Mouse (Mus musculus) midbrain, embryonic 10.5 days (tissue): Measurements from ENCODE around the gene Sema4c. TPM values are rescaled to one million over a fixed set of nuclear protein-coding genes. Genes with fewer than 3 reads are reported as not detected.

Source experiments
- DNase-seq: peaks from one replicate; pipeline ENCODE4 v3.0.0-alpha.2; 2017; ENCODE audit warnings: low spot score
- H3K27ac ChIP-seq: fragments of 300-500 bp; sonication (generic); replicated peaks from 2 replicates; pipeline ENCODE4 v1.5.1; 2016; ENCODE audit warnings: mild to moderate bottlenecking
- H3K27me3 ChIP-seq: fragments of 300-500 bp; sonication (generic); 2 replicates; pipeline ENCODE4 v1.6.1; 2016; ENCODE audit warnings: low read depth, mild to moderate bottlenecking; ENCODE audit not compliant: poor library complexity, severe bottlenecking
- H3K36me3 ChIP-seq: fragments of 300-500 bp; sonication (generic); 2 replicates; pipeline ENCODE4 v1.6.1; 2016; ENCODE audit warnings: mild to moderate bottlenecking, moderate library complexity
- H3K4me1 ChIP-seq: fragments of 300-500 bp; sonication (generic); 2 replicates; pipeline ENCODE4 v1.6.1; 2016
- H3K4me3 ChIP-seq: fragments of 300-500 bp; sonication (generic); 2 replicates; pipeline ENCODE4 v1.5.1; 2016; ENCODE audit warnings: mild to moderate bottlenecking, moderate library complexity
- H3K9me3 ChIP-seq: fragments of 300-500 bp; sonication (generic); replicated peaks from 2 replicates; pipeline ENCODE4 v1.6.1; 2016; ENCODE audit warnings: mild to moderate bottlenecking
- WGBS: fragments of 180-500 bp; shearing (Covaris S2); methylation state at CpG from one replicate; pipeline ENCODE4 v1.1.7; 2016; 5-methylcytosine and 5-hydroxymethylcytosine counted together
- polyA plus RNA-seq: library from polyadenylated mRNA; unstranded; fragments of >200 nt; fragmentation: Nextera tagmentation; extraction: Ambion mirVana; gene quantifications from 2 replicates; pipeline ENCODE4 v1.2.1, GENCODE M21; 2016

The Sema4c gene
- polyA plus RNA-seq, 1 experiment from 2014 or later = 20.8 TPM

- Histone ChIP-seq H3K27ac (no peak overlapping the region), H3K36me3 (peaks cover 34% of the 10 kb centered on the region), H3K9me3 (no peaks in the 10 kb centered on the region), H3K4me3 (no peak overlapping the region), H3K27me3 (no peaks in the 10 kb centered on the region), H3K4me1 (no peaks in the 10 kb centered on the region)
- no peak for DNase-seq
- WGBS = 89% methylated on average over 11 of the region's 11 CpGs
These were observed 22.4 kb downstream of the Sema4c start for GRCm38 (mm10) chr1:36535477-36536396.

DNA sequence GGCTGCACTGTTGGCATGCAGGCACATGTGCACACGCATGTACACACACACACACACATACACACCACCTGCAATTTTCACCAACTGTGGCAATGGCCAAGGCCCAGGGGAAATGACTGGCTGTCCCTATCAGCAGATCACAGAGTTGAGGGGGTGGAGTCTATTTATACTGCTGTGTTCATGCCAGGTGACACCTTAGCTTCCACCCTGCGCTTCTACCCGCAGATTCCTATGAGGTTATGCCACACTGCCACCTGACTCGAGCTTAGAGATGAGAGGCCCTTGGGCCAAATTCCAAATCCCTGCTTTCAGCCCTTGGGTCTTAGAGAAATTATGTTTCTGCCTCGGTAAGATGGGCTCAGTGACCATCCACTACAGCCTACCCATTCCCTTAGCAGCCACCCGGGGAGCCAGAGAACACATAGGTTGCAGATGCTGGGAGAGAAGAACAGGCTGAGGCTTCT, 23.5 kb downstream of the Sema4c start:
- 86% methylated on average over 6 of the region's 6 CpGs for WGBS
- Histone ChIP-seq H3K4me1 (no peaks in the 10 kb centered on the region), H3K27ac (no peak overlapping the region), H3K36me3 (peaks cover 29% of the 10 kb centered on the region), H3K4me3 (no peak overlapping the region), H3K9me3 (no peaks in the 10 kb centered on the region), H3K27me3 (no peaks in the 10 kb centered on the region)
- DNase-seq = no peak

- H3K27me3 ChIP-seq = no peaks in the 10 kb centered on the region
- 89% methylated on average over 6 of the region's 6 CpGs for whole genome bisulfite sequencing
- H3K27ac ChIP-seq = no peak overlapping the region; the same call in 1 of the 2 replicates
- no peak for DNase-seq
- H3K36me3 ChIP-seq = peaks cover 19% of the 10 kb centered on the region
- H3K4me1 ChIP-seq = peaks cover under 1% of the 10 kb centered on the region; the same call in 1 of the 2 replicates
- no peaks in the 10 kb centered on the region for H3K9me3 ChIP-seq
- no peak overlapping the region for H3K4me3 ChIP-seq
These were observed 24.6 kb downstream of the Sema4c start for GRCm38 (mm10) chr1:36533546-36533945.

GRCm38 (mm10) chr1:36531461-36531860, 26.7 kb downstream of the Sema4c start:
- 91% methylated on average over 12 of the region's 12 CpGs for WGBS

GRCm38 (mm10) chr1:36530962-36531361, 27.2 kb downstream of the Sema4c start:
- Histone ChIP-seq H3K27me3 (no peaks in the 10 kb centered on the region), H3K4me3 (no peak overlapping the region), H3K4me1 (peaks cover 5% of the 10 kb centered on the region; the same call in 1 of the 2 replicates), H3K27ac (no peak overlapping the region), H3K36me3 (peaks cover 32% of the 10 kb centered on the region), H3K9me3 (no peaks in the 10 kb centered on the region)
- 91% methylated on average over 7 of the region's 7 CpGs for WGBS
- no peak for DNase-seq

More at GRCm38 (mm10) chr1:36531461-36531860, 26.7 kb downstream of the Sema4c start:
- H3K4me3 ChIP-seq = no peak overlapping the region
- no peak overlapping the region for H3K27ac ChIP-seq
- no peaks in the 10 kb centered on the region for H3K27me3 ChIP-seq
- no peaks in the 10 kb centered on the region for H3K9me3 ChIP-seq
- peaks cover 5% of the 10 kb centered on the region; the same call in 1 of the 2 replicates for H3K4me1 ChIP-seq
- H3K36me3 ChIP-seq = peaks cover 27% of the 10 kb centered on the region
- DNase-seq = no peak

DNA sequence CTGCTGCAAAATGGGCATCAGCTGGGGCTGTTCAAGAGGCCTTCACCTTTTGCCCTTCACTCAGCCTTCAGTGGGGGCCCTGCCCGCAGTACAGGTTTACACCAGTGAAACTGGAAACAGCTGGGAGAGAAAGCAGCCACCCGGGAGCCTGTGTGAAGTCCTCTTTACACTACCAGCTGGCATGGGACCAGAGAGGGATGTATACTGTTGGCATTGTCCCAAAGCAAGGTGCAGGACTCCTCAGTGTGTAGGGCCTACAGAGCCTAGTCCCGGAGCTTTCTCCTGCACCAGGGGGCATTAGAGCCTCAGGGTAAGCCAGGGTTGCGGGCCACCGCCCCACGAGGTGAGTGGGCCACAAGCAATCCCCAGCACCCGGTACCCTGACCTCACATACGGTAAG, 27.7 kb downstream of the Sema4c start:
- Histone ChIP-seq H3K4me3 (no peak overlapping the region), H3K36me3 (peaks cover 36% of the 10 kb centered on the region), H3K4me1 (peaks cover 5% of the 10 kb centered on the region; the same call in 1 of the 2 replicates), H3K27me3 (no peaks in the 10 kb centered on the region), H3K9me3 (no peaks in the 10 kb centered on the region), H3K27ac (no peak overlapping the region)
- 89% methylated on average over 8 of the region's 8 CpGs for WGBS
- no peak for DNase-seq

GRCm38 (mm10) chr1:36529875-36530274, 28.3 kb downstream of the Sema4c start:
- peaks cover 43% of the 10 kb centered on the region for H3K36me3 ChIP-seq
- H3K27me3 ChIP-seq = no peaks in the 10 kb centered on the region
- peaks cover 5% of the 10 kb centered on the region; the same call in 1 of the 2 replicates for H3K4me1 ChIP-seq
- H3K4me3 ChIP-seq = no peak overlapping the region
- 92% methylated on average over 4 of the region's 4 CpGs for WGBS
- no peaks in the 10 kb centered on the region for H3K9me3 ChIP-seq
- DNase-seq = no peak
- H3K27ac ChIP-seq = no peak overlapping the region

DNA sequence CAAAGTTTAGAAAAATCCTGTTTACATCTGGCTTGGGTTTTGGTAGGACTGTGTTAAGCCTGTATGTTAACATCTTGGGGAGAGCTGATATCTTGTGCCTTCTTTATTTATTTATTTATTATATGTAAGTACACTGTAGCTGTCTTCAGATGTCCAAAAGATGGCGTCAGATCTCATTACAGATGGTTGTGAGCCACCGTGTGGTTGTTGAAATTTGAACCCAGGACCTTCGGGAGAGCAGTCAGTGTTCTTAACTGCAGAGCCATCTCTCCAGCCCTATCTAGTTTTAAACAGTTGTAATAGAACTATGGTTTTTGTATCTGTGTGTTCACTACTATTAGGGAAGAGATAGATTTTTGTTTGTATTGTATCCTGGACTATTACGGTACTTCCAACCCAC, 28.9 kb downstream of the Sema4c start:
- no peak overlapping the region for H3K27ac ChIP-seq
- 90% methylated on average over 4 of the region's 4 CpGs for WGBS
- H3K4me3 ChIP-seq = no peak overlapping the region
- DNase-seq = no peak
- H3K27me3 ChIP-seq = no peaks in the 10 kb centered on the region
- H3K9me3 ChIP-seq = no peaks in the 10 kb centered on the region
- H3K4me1 ChIP-seq = peaks cover 5% of the 10 kb centered on the region; the same call in 1 of the 2 replicates
- H3K36me3 ChIP-seq = peaks cover 49% of the 10 kb centered on the region

GRCm38 (mm10) chr1:36528351-36528750, 29.8 kb downstream of the Sema4c start:
- H3K36me3 ChIP-seq = peaks cover 58% of the 10 kb centered on the region
- H3K4me3 ChIP-seq = no peak overlapping the region
- H3K27me3 ChIP-seq = no peaks in the 10 kb centered on the region
- no peak overlapping the region for H3K27ac ChIP-seq
- no peaks in the 10 kb centered on the region for H3K9me3 ChIP-seq
- peaks cover 5% of the 10 kb centered on the region; the same call in 1 of the 2 replicates for H3K4me1 ChIP-seq
- no peak for DNase-seq
- WGBS = 61% methylated on average over 1 of the region's 1 CpGs

GRCm38 (mm10) chr1:36526903-36527302, 31.2 kb downstream of the Sema4c start:
- H3K27ac ChIP-seq = no peak overlapping the region
- H3K27me3 ChIP-seq = no peaks in the 10 kb centered on the region
- H3K4me1 ChIP-seq = peaks cover 5% of the 10 kb centered on the region; the same call in 1 of the 2 replicates
- 93% methylated on average over 10 of the region's 10 CpGs for WGBS
- no peak for DNase-seq
- H3K4me3 ChIP-seq = no peak overlapping the region
- H3K36me3 ChIP-seq = peaks cover 69% of the 10 kb centered on the region
- no peaks in the 10 kb centered on the region for H3K9me3 ChIP-seq

DNA sequence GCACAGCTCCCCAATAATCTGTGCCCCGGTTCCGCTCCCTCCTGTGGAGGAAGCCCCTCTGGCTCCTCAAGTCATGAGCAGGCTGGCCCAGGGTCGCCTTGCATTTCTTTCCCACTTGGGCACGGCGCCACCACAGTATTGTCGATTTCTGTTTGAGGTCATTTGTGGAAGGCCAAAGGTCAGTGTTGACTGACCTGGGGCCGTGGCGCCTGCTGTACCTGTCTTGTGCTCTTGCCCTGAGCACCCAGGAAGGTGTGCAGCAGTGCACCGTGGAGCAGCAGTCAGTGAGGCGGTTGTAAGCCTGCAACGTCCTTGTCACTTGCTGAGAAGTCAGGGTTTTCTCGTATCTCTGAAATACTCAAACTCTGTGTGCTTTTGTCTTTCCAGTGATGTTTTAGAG, 32.4 kb downstream of the Sema4c start:
- H3K27me3 ChIP-seq = no peaks in the 10 kb centered on the region
- H3K36me3 ChIP-seq = peaks cover 72% of the 10 kb centered on the region
- no peak for DNase-seq
- no peak overlapping the region for H3K27ac ChIP-seq
- no peak overlapping the region for H3K4me3 ChIP-seq
- 93% methylated on average over 12 of the region's 12 CpGs for WGBS
- peaks cover 5% of the 10 kb centered on the region; the same call in 1 of the 2 replicates for H3K4me1 ChIP-seq
- H3K9me3 ChIP-seq = no peaks in the 10 kb centered on the region

GRCm38 (mm10) chr1:36524058-36524457, 34.1 kb downstream of the Sema4c start:
- Histone ChIP-seq H3K36me3 (peaks cover 83% of the 10 kb centered on the region), H3K9me3 (no peaks in the 10 kb centered on the region), H3K4me1 (peaks cover 5% of the 10 kb centered on the region; the same call in 1 of the 2 replicates), H3K27ac (no peak overlapping the region), H3K4me3 (no peak overlapping the region), H3K27me3 (no peaks in the 10 kb centered on the region)
- DNase-seq = no peak
- WGBS = 95% methylated on average over 5 of the region's 5 CpGs
